Mouse (Mus musculus): ENCODE data around the gene Rasgrp1. TPM values are rescaled to one million over a fixed set of nuclear protein-coding genes. Genes with fewer than 3 reads are reported as not detected.
A peak's percentile ranks its signal among the peaks of the same experiment; 100 is the strongest.

Gene Rasgrp1
- polyA plus RNA-seq, 1 experiment, result 1.3 TPM

GRCm38 (mm10) chr2:117311349-117311748 is 31.5 kb downstream of the Rasgrp1 start:
- H3K4me3 ChIP-seq (ENCODE audit: insufficient read depth, low read length), result no peak overlapping the region
- H3K27ac ChIP-seq (ENCODE audit: insufficient read depth, low read length), result no peak overlapping the region
- no peak for TF ChIP-seq POLR2A (IDR thresholded peaks at IDR 0.05; ENCODE audit: low read depth, low read length)
- no peak for TF ChIP-seq CTCF (IDR thresholded peaks at IDR 0.05; ENCODE audit: borderline replicate concordance, insufficient read depth, low read length)
- 0 out of 2 replicates have a peak, but pooled peaks cover 2% of the 10 kb centered on the region for H3K4me1 ChIP-seq (ENCODE audit: control insufficient read depth, insufficient read depth, low read length)

DNA sequence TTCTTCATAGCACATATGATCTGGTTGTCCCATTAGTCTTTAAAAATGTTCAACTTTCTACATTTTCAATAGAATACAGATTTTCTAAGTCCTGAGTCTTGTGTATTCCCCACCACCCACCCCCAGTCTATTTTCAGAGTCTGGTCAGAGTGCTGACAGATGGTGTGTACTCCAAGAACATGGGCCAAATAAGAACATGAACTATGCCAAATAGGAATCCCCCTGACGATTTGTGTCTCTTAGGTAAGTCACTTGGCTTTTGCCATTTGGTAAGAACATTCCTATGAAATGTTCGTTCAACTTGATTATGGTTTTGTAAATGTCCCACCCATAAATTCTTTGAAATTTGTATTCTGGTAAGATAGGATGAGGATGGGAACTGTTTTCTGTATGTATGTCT is 33.8 kb downstream of the Rasgrp1 start:
- Histone ChIP-seq H3K27ac (ENCODE audit: insufficient read depth, low read length) (no peak overlapping the region), H3K4me3 (ENCODE audit: insufficient read depth, low read length) (no peak overlapping the region), H3K4me1 (ENCODE audit: control insufficient read depth, insufficient read depth, low read length) (0 out of 2 replicates have a peak, but pooled peaks cover 2% of the 10 kb centered on the region)
- no peak for TF ChIP-seq CTCF (IDR thresholded peaks at IDR 0.05; ENCODE audit: borderline replicate concordance, insufficient read depth, low read length)
- TF ChIP-seq POLR2A (IDR thresholded peaks at IDR 0.05; ENCODE audit: low read depth, low read length), result no peak

DNA sequence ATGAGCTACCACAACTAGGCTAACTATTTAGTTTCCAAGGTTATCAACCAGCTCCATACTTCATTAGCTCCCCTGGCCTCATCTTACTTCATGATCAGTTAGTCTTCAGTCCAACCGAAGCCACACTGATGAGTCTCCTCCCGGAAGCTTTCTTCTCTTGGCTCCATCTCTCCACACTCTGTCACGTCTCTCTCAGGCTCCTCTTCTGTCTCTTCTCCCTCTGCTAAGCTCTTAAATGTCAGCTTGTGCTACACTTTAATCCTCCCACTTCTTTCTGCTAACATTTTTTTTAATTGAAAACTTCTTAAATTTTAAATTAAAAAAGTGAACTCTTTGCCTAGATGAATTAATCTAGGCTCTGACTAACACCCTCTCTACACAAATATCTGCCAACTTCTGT is 34.8 kb downstream of the Rasgrp1 start:
- TF ChIP-seq POLR2A (IDR thresholded peaks at IDR 0.05; ENCODE audit: low read depth, low read length), result no peak
- TF ChIP-seq CTCF (IDR thresholded peaks at IDR 0.05; ENCODE audit: borderline replicate concordance, insufficient read depth, low read length), result no peak
- no peak overlapping the region for H3K27ac ChIP-seq (ENCODE audit: insufficient read depth, low read length)
- H3K4me1 ChIP-seq (ENCODE audit: control insufficient read depth, insufficient read depth, low read length), result 0 out of 2 replicates have a peak, but pooled peaks cover 2% of the 10 kb centered on the region
- H3K4me3 ChIP-seq (ENCODE audit: insufficient read depth, low read length), result no peak overlapping the region

DNA sequence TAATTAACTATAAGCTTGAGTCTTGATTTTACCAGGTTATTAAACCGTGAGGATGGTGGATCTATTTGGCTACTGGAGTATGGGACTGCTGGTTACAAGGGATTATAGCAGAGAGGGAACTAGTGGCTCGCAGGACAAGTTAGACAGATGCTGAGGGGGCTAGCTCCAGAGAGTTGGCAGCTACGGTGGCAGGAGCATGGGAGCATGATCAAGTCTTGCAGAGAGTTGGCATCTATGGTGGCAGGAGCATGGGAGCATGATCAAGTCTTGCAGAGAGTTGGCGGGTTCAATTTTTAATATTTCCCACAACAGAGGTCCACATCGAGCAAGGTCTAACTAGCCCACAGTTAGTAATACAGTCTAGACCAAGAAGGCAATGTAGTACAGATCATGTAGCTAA is 37.9 kb downstream of the Rasgrp1 start:
- TF ChIP-seq POLR2A (IDR thresholded peaks at IDR 0.05; ENCODE audit: low read depth, low read length) (no peak), CTCF (IDR thresholded peaks at IDR 0.05; ENCODE audit: borderline replicate concordance, insufficient read depth, low read length) (no peak)
- no peak overlapping the region for H3K4me3 ChIP-seq (ENCODE audit: insufficient read depth, low read length)

DNA sequence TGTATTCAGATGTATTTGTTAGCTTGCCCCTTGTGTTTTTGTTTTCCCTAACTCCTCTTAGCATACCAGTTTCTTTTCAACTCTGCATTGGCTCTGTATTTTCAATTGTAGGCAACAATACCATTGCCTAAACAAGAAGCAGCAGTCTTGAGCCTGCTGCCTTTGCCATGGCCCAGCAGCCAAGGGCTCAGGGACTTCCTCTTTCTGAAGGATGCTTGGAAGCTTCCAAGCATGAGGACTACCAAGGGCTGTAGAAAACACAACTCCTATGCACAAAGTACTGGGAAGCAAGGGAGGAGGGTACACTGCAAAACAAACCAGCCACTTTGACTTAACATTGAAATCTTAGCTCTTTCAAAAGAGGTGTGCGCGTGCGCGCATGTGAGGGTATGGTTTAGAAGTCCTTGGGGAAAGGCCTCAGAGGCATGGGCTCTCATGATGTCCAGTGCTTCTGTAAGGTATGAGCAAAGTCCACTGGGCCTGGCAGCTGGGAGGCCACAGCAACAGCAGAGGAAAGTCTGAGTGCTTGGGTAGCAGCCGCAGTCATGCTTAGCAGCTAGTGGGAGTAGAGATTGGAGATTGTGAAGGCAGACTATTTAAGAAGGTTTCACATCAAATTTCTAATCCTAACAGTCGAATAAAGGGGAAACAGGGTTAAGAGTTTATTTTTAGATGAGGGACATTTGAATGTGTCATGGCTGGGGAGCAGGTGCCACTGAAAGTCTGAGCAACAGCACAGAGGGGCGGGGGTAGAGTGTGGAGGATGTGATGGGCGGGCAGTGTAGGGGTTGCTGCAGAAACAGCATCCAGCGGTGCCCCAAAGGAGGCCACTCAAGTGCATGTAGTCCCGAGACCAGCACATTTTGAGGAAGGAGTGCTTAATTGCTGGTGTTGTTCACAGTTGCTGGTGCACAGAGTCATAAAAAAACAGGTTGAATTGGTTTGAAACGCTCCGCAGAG is 39.1 kb downstream of the Rasgrp1 start:
- Histone ChIP-seq H3K27ac (ENCODE audit: insufficient read depth, low read length) (no peak overlapping the region), H3K4me3 (ENCODE audit: insufficient read depth, low read length) (no peak overlapping the region), H3K4me1 (ENCODE audit: control insufficient read depth, insufficient read depth, low read length) (no peaks in the 10 kb centered on the region)
- no peak for TF ChIP-seq POLR2A (IDR thresholded peaks at IDR 0.05; ENCODE audit: low read depth, low read length)
- no peak for TF ChIP-seq CTCF (IDR thresholded peaks at IDR 0.05; ENCODE audit: borderline replicate concordance, insufficient read depth, low read length)

More for the DNA sequence above, 37.9 kb downstream of the Rasgrp1 start:
- Histone ChIP-seq H3K27ac (ENCODE audit: insufficient read depth, low read length) (no peak overlapping the region), H3K4me1 (ENCODE audit: control insufficient read depth, insufficient read depth, low read length) (no peaks in the 10 kb centered on the region)

DNA sequence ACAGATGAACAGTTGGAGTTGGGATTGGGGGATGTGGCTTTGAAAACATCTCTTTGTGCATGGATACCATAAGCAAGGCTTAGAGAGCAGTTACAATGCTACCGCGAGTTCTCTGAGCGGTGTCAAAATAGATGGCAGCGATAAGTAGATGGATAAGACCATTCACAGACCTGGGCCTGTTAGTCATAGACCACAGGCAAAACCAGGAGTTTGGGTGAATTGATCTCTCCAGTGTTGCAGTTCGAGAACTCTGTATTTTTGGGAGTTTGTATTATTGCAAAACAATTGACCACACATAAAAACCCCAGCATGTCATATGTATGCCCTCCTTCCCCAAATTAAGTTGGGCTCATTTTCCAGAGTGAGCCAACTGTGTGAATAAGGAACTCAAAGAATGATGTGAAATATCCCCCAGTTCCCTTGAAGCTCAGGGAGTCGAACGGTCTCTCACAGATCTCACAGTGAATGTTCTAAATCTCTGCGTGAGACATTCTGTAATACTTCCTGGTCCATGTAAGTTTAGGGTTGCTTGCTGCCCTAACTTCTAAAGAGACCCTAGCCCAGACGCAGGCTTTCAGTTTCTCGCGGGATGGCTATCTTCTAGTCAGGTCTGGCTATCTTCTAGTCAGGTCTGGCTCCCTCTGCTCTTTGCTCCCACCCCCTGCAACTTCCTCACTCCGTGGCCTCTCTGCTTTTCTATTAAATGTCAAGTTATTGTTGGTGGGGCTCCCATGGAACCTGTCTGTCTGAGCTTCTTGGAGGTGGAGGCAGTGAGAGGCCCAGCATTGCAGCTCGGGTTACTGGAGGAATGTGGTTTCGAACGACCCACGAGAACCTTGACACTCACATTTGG is 43.0 kb downstream of the Rasgrp1 start:
- H3K4me1 ChIP-seq (ENCODE audit: control insufficient read depth, insufficient read depth, low read length), result no peaks in the 10 kb centered on the region
- H3K27ac ChIP-seq (ENCODE audit: insufficient read depth, low read length), result no peak overlapping the region
- TF ChIP-seq POLR2A (IDR thresholded peaks at IDR 0.05; ENCODE audit: low read depth, low read length), result no peak
- no peak for TF ChIP-seq CTCF (IDR thresholded peaks at IDR 0.05; ENCODE audit: borderline replicate concordance, insufficient read depth, low read length)
- no peak overlapping the region for H3K4me3 ChIP-seq (ENCODE audit: insufficient read depth, low read length)

DNA sequence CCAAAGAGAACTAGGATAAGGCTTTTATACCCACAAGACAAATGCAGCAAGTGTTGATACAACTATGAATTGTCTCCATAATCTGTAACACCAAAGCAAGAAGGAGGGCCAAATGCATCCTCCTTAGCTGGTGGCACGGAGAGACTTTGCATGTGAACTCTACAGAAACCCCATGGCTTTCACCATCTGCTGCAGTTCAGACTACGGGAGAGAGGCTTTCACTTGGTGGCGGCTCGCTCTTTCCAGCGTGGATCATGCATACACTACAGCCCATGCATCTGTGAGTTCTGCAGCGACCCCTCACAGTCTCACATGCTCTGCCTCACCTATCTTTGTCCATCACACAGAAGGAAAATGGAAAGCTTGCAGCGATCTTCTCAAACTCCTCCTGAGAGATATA is 54.5 kb downstream of the Rasgrp1 start:
- H3K4me1 ChIP-seq (ENCODE audit: control insufficient read depth, insufficient read depth, low read length), result no peaks in the 10 kb centered on the region
- TF ChIP-seq CTCF (IDR thresholded peaks at IDR 0.05; ENCODE audit: borderline replicate concordance, insufficient read depth, low read length), result no peak
- no peak for TF ChIP-seq POLR2A (IDR thresholded peaks at IDR 0.05; ENCODE audit: low read depth, low read length)
- H3K27ac ChIP-seq (ENCODE audit: insufficient read depth, low read length), result no peak overlapping the region
- no peak overlapping the region for H3K4me3 ChIP-seq (ENCODE audit: insufficient read depth, low read length)

DNA sequence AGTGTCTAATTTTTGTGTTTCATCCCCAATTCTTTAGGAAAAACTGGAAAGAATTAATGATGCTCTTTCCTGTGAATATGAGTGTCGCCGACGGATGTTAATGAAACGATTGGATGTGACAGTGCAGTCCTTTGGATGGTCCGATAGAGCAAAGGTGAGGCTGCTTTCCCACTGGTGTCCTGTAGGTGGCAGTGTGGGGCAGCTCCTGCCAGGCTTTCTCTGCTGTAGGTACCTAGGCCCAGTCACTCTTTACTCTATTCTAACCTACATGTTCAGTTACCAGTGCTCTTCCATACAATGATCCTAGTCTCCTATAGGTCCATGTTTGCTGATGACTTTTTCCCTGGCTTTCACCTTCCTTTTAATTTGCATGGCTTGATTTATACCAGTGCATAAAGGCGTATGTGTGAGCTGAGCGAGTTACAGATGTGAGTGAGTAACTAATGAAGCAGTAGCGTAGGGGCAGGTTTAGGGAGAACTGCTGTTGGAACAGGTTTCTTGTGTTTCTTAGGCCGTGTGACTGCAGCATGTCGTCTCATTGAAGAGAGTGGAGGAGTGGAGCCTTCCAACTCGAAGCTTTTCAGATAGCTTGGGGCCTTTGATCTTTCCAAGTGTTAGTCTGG is 78.9 kb downstream of the Rasgrp1 start:
- H3K4me1 ChIP-seq (ENCODE audit: control insufficient read depth, insufficient read depth, low read length), result no peaks in the 10 kb centered on the region
- H3K4me3 ChIP-seq (ENCODE audit: insufficient read depth, low read length), result no peak overlapping the region
- TF ChIP-seq CTCF (IDR thresholded peaks at IDR 0.05; ENCODE audit: borderline replicate concordance, insufficient read depth, low read length), result peak; percentile 86
- TF ChIP-seq POLR2A (IDR thresholded peaks at IDR 0.05; ENCODE audit: low read depth, low read length), result no peak
- no peak overlapping the region for H3K27ac ChIP-seq (ENCODE audit: insufficient read depth, low read length)

DNA sequence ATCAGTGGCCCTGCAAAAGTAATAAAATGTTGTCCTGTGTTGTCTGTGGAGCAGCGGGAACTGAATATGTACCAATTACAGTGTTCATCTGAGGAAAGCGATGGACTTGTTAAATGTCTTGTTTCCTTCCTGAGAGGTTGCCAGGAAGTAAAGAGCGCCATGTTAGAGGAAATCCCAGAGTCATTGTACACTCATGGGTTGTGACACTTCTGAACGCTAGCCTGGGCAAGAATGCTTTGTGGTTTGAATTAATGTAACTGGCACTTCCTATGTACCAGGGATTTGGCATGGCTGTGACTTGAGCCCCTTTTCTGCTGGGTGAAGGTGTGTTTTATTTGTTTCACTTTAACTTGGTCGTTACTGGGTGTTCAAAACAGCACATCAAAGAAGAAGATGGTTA is 80.6 kb downstream of the Rasgrp1 start:
- Histone ChIP-seq H3K27ac (ENCODE audit: insufficient read depth, low read length) (no peak overlapping the region), H3K4me3 (ENCODE audit: insufficient read depth, low read length) (no peak overlapping the region), H3K4me1 (ENCODE audit: control insufficient read depth, insufficient read depth, low read length) (no peaks in the 10 kb centered on the region)
- TF ChIP-seq CTCF (IDR thresholded peaks at IDR 0.05; ENCODE audit: borderline replicate concordance, insufficient read depth, low read length) (no peak), POLR2A (IDR thresholded peaks at IDR 0.05; ENCODE audit: low read depth, low read length) (no peak)

Measured in embryonic fibroblast, embryonic 13.5 days (primary cell).